Mouse (Mus musculus) kidney, embryonic 14.5 days (tissue): ENCODE results near the gene Plekho1. TPM values are rescaled to one million over a fixed set of nuclear protein-coding genes. Genes with fewer than 3 reads are reported as not detected.
"Not testable (repeated sequence)": the region's sequence is repeated elsewhere in the genome, so short reads cannot be mapped to it uniquely, and the experiment has no call there.

Source experiments
- ATAC-seq: fragments of 200-750 bp; cut with Nextera tagmentation; 2 replicates; pipeline ENCODE4 v1.8.0; 2017; ENCODE audit warnings: moderate number of reproducible peaks, mild to moderate bottlenecking, moderate TSS enrichment, moderate library complexity; ENCODE audit not compliant: low FRiP score, low TSS enrichment
- H3K27ac ChIP-seq: fragments of 300-500 bp; sonication (generic); 2 replicates; pipeline ENCODE4 v1.5.1; 2014; ENCODE audit warnings: low read depth, mild to moderate bottlenecking, low read length, moderate library complexity, mixed read lengths
- H3K27me3 ChIP-seq: fragments of 300-500 bp; sonication (generic); 2 replicates; pipeline ENCODE4 v1.6.1; 2014; ENCODE audit warnings: mild to moderate bottlenecking, low read length; ENCODE audit not compliant: control insufficient read depth, insufficient read depth
- H3K36me3 ChIP-seq: fragments of 300-500 bp; sonication (generic); 2 replicates; pipeline ENCODE4 v1.6.1; 2014; ENCODE audit warnings: low read length, mixed read lengths; ENCODE audit not compliant: control insufficient read depth, insufficient read depth
- H3K4me1 ChIP-seq: fragments of 300-500 bp; sonication (generic); 2 replicates; pipeline ENCODE4 v1.6.1; 2014; ENCODE audit warnings: low read length, mixed read lengths; ENCODE audit not compliant: control insufficient read depth, insufficient read depth
- H3K4me2 ChIP-seq: fragments of 300-500 bp; sonication (generic); replicated peaks from 2 replicates; pipeline ENCODE4 v1.6.1; 2014; ENCODE audit warnings: low read depth, mild to moderate bottlenecking, low read length
- H3K4me3 ChIP-seq: fragments of 300-500 bp; sonication (generic); 2 replicates; pipeline ENCODE4 v1.5.1; 2014; ENCODE audit warnings: mild to moderate bottlenecking, low read length
- H3K9ac ChIP-seq: fragments of 300-500 bp; sonication (generic); 2 replicates; pipeline ENCODE4 v1.6.1; 2014; ENCODE audit warnings: low read depth, mild to moderate bottlenecking, low read length, moderate library complexity
- H3K9me3 ChIP-seq: fragments of 300-500 bp; sonication (generic); 2 replicates; pipeline ENCODE4 v1.6.1; 2016; ENCODE audit warnings: low read length; ENCODE audit not compliant: control insufficient read depth
- WGBS: fragments of 180-500 bp; shearing (Covaris S2); extraction: QIAGEN DNeasy Blood & Tissue Kit; methylation state at CpG from one replicate; pipeline ENCODE4 v1.1.7; 2014; 5-methylcytosine and 5-hydroxymethylcytosine counted together
- polyA plus RNA-seq: library from polyadenylated mRNA; unstranded; fragments of >200 nt; fragmentation: Nextera tagmentation; extraction: Ambion mirVana; gene quantifications from 2 replicates; pipeline ENCODE4 v1.2.1, GENCODE M21; 2014

Gene Plekho1
- polyA plus RNA-seq, 1 experiment from 2014 or later: 39.3 TPM

DNA sequence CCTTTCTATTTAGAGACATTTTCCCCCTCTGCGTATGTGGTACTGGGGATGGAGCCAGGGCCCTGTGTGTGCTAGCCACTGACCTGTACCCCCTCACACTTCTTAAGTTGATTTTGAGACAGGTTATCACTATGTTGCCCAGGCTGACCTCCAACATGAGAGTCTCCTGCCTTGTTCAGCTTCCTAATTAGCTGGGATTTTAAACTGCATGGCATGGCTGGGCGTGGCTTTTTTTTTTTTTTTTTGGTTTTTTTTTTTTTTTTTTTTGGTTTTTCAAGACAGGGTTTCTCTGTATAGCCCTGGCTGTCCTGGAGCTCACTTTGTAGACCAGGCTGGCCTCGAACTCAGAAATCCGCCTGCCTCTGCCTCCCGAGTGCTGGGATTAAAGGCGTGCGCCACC, 18.2 kb downstream of the Plekho1 start:
- H3K36me3 ChIP-seq: not testable (repeated sequence)

DNA sequence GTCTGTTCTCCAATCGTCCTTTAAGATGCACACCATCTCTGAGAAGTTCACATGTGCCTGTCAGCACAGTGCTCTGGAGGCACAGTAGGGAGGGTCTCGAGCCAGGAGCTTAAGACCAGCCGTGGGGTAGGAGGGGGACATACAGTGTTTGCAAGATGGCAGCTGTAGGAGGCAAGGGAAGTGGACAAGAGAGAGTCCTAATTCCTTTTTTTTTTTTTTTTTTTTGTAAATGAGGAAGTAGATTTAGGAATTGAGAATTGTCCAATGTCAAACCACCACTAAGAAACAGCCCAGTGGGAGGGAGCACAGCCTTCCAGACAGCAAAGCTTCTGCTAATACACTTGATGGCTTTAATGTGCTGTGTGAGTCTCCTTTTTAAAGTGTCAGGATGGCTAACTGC, 18.7 kb downstream of the Plekho1 start:
- ATAC-seq: no peak
- 73% methylated on average over 3 of the region's 3 CpGs for WGBS
- H3K36me3 ChIP-seq: no peaks in the 10 kb centered on the region
- peaks cover 4% of the 10 kb centered on the region; the same call in 1 of the 2 replicates for H3K27me3 ChIP-seq
- H3K4me1 ChIP-seq: peaks cover 5% of the 10 kb centered on the region
- H3K4me2 ChIP-seq: no peak overlapping the region
- H3K9ac ChIP-seq: no peak overlapping the region
- H3K4me3 ChIP-seq: no peak overlapping the region
- H3K9me3 ChIP-seq: no peaks in the 10 kb centered on the region
- no peak overlapping the region for H3K27ac ChIP-seq

More for the DNA sequence above, 18.2 kb downstream of the Plekho1 start:
- ATAC-seq, H3K9ac ChIP-seq, H3K4me2 ChIP-seq, H3K9me3 ChIP-seq, H3K27ac ChIP-seq, H3K4me3 ChIP-seq, H3K4me1 ChIP-seq, H3K27me3 ChIP-seq: not testable (repeated sequence)
- WGBS: 96% methylated on average over 6 of the region's 7 CpGs

DNA sequence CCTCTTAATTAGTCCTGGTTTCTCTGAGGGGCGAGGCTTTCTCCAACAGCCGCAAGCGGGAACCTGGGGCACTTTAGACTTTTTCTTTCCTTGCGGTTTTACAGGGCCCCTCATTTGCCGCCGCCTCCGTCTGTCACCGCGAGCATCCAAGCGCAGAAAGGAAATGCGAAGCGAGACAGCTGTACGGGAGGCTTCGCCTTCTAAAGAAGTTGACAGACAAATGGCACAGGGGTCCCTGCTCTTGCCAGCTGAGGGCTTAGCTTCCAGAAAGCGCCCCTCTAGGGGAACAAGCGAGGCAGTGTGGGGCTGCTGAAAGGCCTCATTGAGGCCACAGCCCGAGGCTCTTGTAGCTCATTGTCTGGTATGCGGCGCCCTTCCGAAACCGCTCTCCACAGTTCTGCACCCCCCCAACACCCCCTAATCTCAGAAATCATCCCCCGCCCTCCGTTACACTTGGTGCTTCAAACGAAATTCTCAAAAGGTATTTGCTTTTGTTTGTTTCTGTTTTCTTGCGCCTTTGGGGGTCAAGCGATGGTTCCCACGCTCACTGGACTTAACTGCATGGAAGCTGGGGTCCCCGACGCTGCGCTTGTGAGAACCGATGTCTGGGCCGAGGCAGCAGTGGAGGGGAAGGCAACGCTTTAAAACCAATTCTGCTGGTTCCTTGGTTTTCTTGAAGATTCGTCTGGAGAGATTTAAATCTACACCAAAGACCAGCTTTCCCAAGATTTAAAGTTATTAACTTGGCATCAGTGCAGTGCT, 22.7 kb downstream of the Plekho1 start:
- Histone ChIP-seq H3K4me3 (peak overlapping the region; percentile 34), H3K36me3 (no peaks in the 10 kb centered on the region), H3K9me3 (no peaks in the 10 kb centered on the region), H3K27me3 (peaks cover 4% of the 10 kb centered on the region; the same call in 1 of the 2 replicates), H3K4me1 (peaks cover 5% of the 10 kb centered on the region), H3K9ac (peak overlapping the region; percentile 58), H3K4me2 (peak overlapping the region; percentile 67), H3K27ac (no peak overlapping the region)
- ATAC-seq: peak; percentile 56
- WGBS: 3% methylated on average over 34 of the region's 34 CpGs

DNA sequence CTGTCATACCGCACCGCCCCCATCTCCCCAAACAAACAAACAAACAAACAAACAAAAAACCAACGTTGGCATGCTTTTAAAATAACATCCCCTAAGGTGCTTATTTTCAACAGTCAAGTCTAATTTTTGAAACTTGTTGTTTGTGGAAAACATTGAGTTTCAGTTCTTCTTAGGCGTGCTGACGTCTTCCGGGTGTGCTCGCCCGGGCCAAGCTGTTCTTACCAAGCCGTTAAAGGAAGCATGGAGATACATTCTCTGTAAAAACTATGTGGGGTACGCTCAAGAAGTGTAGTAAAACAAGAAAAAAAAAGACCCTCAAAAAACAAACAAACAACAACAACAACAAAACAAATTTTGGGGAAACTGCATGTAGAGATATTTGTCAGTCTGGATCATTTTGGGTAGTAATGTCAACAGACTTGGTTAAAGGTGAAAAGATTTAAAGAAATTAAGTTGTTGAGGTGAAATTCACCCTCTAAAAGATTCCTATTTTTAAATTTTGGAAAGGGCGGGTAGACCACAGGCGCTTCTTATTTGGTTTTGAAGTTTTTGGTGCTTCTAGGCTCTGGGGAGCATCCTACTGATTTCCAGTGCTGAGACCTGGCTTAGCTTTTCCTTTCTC, 23.4 kb downstream of the Plekho1 start:
- Histone ChIP-seq H3K4me3 (peak overlapping the region; percentile 34), H3K9ac (peak overlapping the region; percentile 58; the same call in 1 of the 2 replicates), H3K4me1 (peaks cover 5% of the 10 kb centered on the region), H3K27me3 (peaks cover 4% of the 10 kb centered on the region; the same call in 1 of the 2 replicates), H3K36me3 (no peaks in the 10 kb centered on the region), H3K9me3 (no peaks in the 10 kb centered on the region), H3K4me2 (peak overlapping the region; percentile 67), H3K27ac (no peak overlapping the region)
- WGBS: 73% methylated on average over 12 of the region's 12 CpGs
- ATAC-seq: no peak

DNA sequence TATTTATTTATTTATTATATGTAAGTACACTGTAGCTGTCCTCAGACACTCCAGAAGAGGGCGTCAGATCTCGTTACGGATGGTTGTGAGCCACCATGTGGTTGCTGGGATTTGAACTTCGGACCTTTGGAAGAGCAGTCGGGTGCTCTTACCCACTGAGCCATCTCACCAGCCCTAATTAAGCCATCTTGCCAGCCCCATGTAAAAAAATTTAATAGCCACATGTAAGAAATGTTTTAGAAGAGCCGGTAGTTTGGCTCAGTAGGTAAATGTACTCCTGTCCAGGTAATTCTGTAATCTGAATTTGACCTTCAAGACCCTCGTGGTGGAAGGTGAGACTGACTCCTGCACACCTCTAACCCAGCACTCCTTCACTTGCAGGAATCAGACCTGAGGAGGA, 25.1 kb downstream of the Plekho1 start:
- not testable (repeated sequence) for H3K27me3 ChIP-seq, H3K4me1 ChIP-seq, ATAC-seq, H3K27ac ChIP-seq, H3K9ac ChIP-seq, H3K4me2 ChIP-seq, H3K4me3 ChIP-seq, H3K36me3 ChIP-seq, H3K9me3 ChIP-seq
- WGBS: 69% methylated on average over 7 of the region's 7 CpGs

DNA sequence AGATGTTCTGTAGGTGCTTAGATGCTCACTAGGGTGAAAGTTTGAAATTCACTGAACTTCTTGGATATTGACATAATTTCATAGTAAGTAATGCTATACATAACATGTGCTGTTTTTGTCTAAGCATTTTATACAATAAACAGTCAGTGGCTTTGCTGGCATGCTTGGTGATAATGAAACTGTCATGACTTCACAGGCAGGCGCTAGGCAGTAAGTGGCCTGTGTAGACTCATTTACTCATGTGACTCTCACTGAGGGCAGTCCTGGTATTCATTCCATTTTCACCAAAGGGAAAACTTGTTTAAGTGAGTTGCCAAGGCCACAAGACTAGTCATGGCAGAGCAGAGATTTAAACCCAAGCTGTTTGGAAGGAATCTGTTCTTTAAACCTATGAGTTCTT, 26.5 kb downstream of the Plekho1 start:
- ATAC-seq: no peak
- WGBS: 96% methylated on average over 1 of the region's 1 CpGs
- peaks cover 4% of the 10 kb centered on the region; the same call in 1 of the 2 replicates for H3K27me3 ChIP-seq

DNA sequence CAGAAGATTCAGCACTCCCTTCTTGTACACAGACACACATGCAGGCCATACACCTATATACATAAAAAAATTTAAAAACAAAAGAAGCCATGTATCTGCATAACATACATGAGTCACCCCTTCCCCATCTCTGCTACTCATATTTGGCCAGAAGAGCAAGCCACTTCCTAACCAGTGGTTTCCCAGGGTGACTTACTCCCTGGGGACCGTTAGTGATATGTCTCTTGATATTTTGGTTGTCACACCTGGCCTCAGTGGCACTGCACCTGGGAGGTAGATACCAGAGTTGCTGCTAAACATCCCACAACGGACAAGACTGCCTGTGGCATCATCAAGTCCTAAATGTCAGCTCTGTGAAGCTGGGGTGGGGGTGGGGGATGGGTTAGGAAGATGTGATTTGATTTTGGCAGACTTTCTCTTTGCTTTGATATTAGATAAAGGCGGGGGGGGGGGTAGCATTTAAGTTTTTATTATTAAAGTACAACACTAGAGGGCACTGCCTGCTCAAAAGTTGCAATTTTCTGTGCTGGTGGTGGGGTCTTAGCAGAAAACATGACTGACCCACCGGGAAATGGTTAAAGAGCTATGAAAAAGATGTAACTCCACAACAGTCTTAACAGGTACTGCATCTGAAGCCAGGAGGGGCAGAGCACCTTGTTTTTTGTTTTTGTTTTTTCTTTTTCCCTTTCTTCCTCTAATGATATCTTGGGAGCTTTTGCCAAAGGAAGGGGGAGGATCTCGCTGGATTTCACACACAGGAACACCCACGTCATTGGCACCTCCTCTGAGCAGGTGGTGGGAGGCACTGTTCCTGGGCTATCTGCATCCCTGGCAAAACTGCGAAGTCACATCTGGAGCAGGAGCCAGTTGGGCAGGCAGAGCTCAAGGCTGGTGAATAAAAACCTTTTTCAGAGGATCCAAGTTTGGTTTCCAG, 30.0 kb downstream of the Plekho1 start:
- Histone ChIP-seq H3K27me3 (no peaks in the 10 kb centered on the region), H3K36me3 (no peaks in the 10 kb centered on the region), H3K4me3 (no peak overlapping the region), H3K4me2 (peak overlapping the region; percentile 2; the same call in 1 of the 2 replicates), H3K9ac (no peak overlapping the region; the same call in 1 of the 2 replicates), H3K9me3 (no peaks in the 10 kb centered on the region), H3K4me1 (no peaks in the 10 kb centered on the region), H3K27ac (no peak overlapping the region)
- WGBS: 9% methylated on average over 7 of the region's 7 CpGs
- 0 out of 2 replicates have a peak, but pooled peaks have one; percentile 43 for ATAC-seq

More for the DNA sequence above, 26.5 kb downstream of the Plekho1 start:
- Histone ChIP-seq H3K9ac (no peak overlapping the region), H3K4me3 (no peak overlapping the region), H3K9me3 (no peaks in the 10 kb centered on the region), H3K4me2 (no peak overlapping the region), H3K27ac (no peak overlapping the region), H3K36me3 (no peaks in the 10 kb centered on the region), H3K4me1 (peaks cover 5% of the 10 kb centered on the region)

DNA sequence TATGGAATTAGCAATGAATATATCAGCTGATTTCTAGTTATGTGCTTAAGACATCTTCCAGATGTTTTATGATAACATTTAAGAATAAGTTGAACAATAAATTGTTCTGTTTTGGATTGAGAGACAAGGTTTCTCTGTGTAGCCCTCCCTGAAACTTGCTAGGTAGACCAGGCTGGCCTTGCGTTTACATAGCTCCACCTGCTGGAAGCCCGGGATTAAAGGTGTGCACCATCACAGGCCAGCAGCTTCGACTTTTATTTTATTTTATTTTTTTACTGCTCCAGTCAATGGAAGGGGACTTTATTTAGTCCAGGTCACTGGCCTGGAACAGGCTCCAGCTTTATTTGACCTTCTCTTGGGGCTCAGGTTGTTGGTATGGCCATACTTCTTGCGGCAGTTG, 32.1 kb downstream of the Plekho1 start:
- no peaks in the 10 kb centered on the region for H3K27me3 ChIP-seq

More for the DNA sequence above, 32.1 kb downstream of the Plekho1 start:
- ATAC-seq: no peak
- H3K9me3 ChIP-seq: no peaks in the 10 kb centered on the region
- no peak overlapping the region for H3K9ac ChIP-seq
- H3K4me1 ChIP-seq: no peaks in the 10 kb centered on the region
- no peak overlapping the region for H3K4me2 ChIP-seq
- no peak overlapping the region for H3K27ac ChIP-seq
- H3K36me3 ChIP-seq: no peaks in the 10 kb centered on the region
- WGBS: 40% methylated on average over 4 of the region's 4 CpGs
- H3K4me3 ChIP-seq: no peak overlapping the region
